Mouse (Mus musculus) CH12.LX (cell line): Measurements from ENCODE around the gene Il7r. TPM values are rescaled to one million over a fixed set of nuclear protein-coding genes. Genes with fewer than 3 reads are reported as not detected.
"Not testable (repeated sequence)": the region's sequence is repeated elsewhere in the genome, so short reads cannot be mapped to it uniquely, and the experiment has no call there.

ENCODE experiments used
- DNase-seq: peaks from one replicate; pipeline ENCODE4 v3.0.0-alpha.2; 2013; ENCODE audit errors: extremely low read depth
- H3K27ac ChIP-seq: 2 replicates; pipeline ENCODE4 v1.5.1; 2012; ENCODE audit warnings: low read depth, mild to moderate bottlenecking, control low read depth, moderate library complexity; ENCODE audit not compliant: insufficient read depth
- H3K27me3 ChIP-seq: replicated peaks from 2 replicates; pipeline ENCODE3; 2012; ENCODE audit warnings: inconsistent platforms
- H3K36me3 ChIP-seq, 2 experiments: replicated peaks in 1 of 2; 2 replicates each; pipeline versions ENCODE3 to v1.6.1; 2012; ENCODE audit warnings: inconsistent platforms in 1 of 2, low read length in 1 of 2, mild to moderate bottlenecking in 1 of 2, mixed read lengths in 1 of 2, moderate library complexity in 1 of 2; ENCODE audit not compliant: control insufficient read depth in 1 of 2, insufficient read depth in 1 of 2
- H3K4me1 ChIP-seq, 2 experiments: 2 replicates each; pipeline ENCODE4 v1.6.1; 2012; ENCODE audit warnings: inconsistent platforms in 1 of 2, moderate library complexity in 1 of 2; ENCODE audit not compliant: insufficient read depth in 2 of 2, control insufficient read depth in 1 of 2
- H3K4me2 ChIP-seq: 2 replicates; pipeline ENCODE4 v1.6.1; 2012; ENCODE audit warnings: low read depth, mild to moderate bottlenecking, control low read depth; ENCODE audit not compliant: poor library complexity, insufficient read depth, severe bottlenecking
- H3K4me3 ChIP-seq, 3 experiments: fragments of 150-350 bp in 1 of 3; sonication (generic) in 1 of 3; replicated peaks in 1 of 3; 2 replicates each; pipeline versions ENCODE3 to v1.5.1; 2011 to 2012; ENCODE audit warnings: low read depth in 2 of 3, low read length in 2 of 3, mild to moderate bottlenecking in 2 of 3, moderate library complexity in 2 of 3, control low read depth in 1 of 3, improper control_type of control experiment in 1 of 3, inconsistent platforms in 1 of 3, mixed read lengths in 1 of 3; ENCODE audit not compliant: poor library complexity in 1 of 3
- H3K79me2 ChIP-seq: replicated peaks from 2 replicates; pipeline ENCODE4 v1.6.1; 2012; ENCODE audit warnings: mild to moderate bottlenecking, moderate library complexity; ENCODE audit not compliant: control insufficient read depth, poor library complexity, insufficient read depth, severe bottlenecking; ENCODE audit errors: extremely low read depth
- H3K9ac ChIP-seq: 2 replicates; pipeline ENCODE4 v1.6.1; 2012; ENCODE audit warnings: low read depth, mild to moderate bottlenecking, control low read depth, moderate library complexity; ENCODE audit not compliant: insufficient read depth
- H3K9me3 ChIP-seq: replicated peaks from 2 replicates; pipeline ENCODE3; 2012; ENCODE audit warnings: low read length, inconsistent platforms, mixed read lengths
- BHLHE40 ChIP-seq: IDR thresholded peaks from 2 replicates; pipeline ENCODE4 v1.6.1; 2011; ENCODE audit warnings: mild to moderate bottlenecking, low read depth, low read length, improper control_type of control experiment
- CHD1 ChIP-seq: IDR thresholded peaks from 2 replicates; pipeline ENCODE4 v1.6.1; 2012; ENCODE audit warnings: low read depth, low read length, improper control_type of control experiment, inconsistent platforms
- CHD2 ChIP-seq: IDR thresholded peaks from 2 replicates; pipeline ENCODE4 v1.6.1; 2011; ENCODE audit warnings: low read length, improper control_type of control experiment
- E2F4 ChIP-seq: IDR thresholded peaks from 2 replicates; pipeline ENCODE4 v1.6.1; 2011; ENCODE audit warnings: low read depth, low read length, improper control_type of control experiment; ENCODE audit not compliant: insufficient replicate concordance
- EP300 ChIP-seq: IDR thresholded peaks from 2 replicates; pipeline ENCODE4 v1.6.1; 2011; ENCODE audit warnings: low read length, improper control_type of control experiment
- ETS1 ChIP-seq: conservative IDR thresholded peaks from 2 replicates; pipeline ENCODE4 v1.6.1; 2012; ENCODE audit warnings: low read depth, mild to moderate bottlenecking, inconsistent platforms, low read length, improper control_type of control experiment, moderate library complexity
- IRF4 ChIP-seq: IDR thresholded peaks from 2 replicates; pipeline ENCODE4 v1.6.1; 2014; ENCODE audit warnings: low read depth, mild to moderate bottlenecking, inconsistent platforms, low read length, improper control_type of control experiment
- KAT2A ChIP-seq: IDR thresholded peaks from 2 replicates; pipeline ENCODE4 v1.6.1; 2012; ENCODE audit warnings: low read length, improper control_type of control experiment, inconsistent platforms; ENCODE audit not compliant: insufficient replicate concordance
- MAZ ChIP-seq: IDR thresholded peaks from 2 replicates; pipeline ENCODE4 v1.6.1; 2012; ENCODE audit warnings: low read depth, mild to moderate bottlenecking, inconsistent platforms, low read length, improper control_type of control experiment, moderate library complexity
- MXI1 ChIP-seq: IDR thresholded peaks from 2 replicates; pipeline ENCODE4 v1.6.1; 2011; ENCODE audit warnings: mild to moderate bottlenecking, low read depth, low read length, improper control_type of control experiment
- POLR2A ChIP-seq: IDR thresholded peaks from 2 replicates; pipeline ENCODE4 v1.6.1; 2011; ENCODE audit warnings: low read depth, mild to moderate bottlenecking, improper control_type of control experiment, low read length
- RAD21 ChIP-seq: IDR thresholded peaks from 2 replicates; pipeline ENCODE4 v1.6.1; 2011; ENCODE audit warnings: low read depth, mild to moderate bottlenecking, low read length, improper control_type of control experiment, moderate library complexity
- SIN3A ChIP-seq: IDR thresholded peaks from 2 replicates; pipeline ENCODE4 v1.6.1; 2012; ENCODE audit warnings: low read length, improper control_type of control experiment, inconsistent platforms
- TBP ChIP-seq: conservative IDR thresholded peaks from 2 replicates; pipeline ENCODE4 v1.6.1; 2011; ENCODE audit warnings: low read depth, low read length, improper control_type of control experiment
- TCF12 ChIP-seq: IDR thresholded peaks from 2 replicates; pipeline ENCODE4 v1.6.1; 2014; ENCODE audit warnings: low read depth, mild to moderate bottlenecking, inconsistent platforms, low read length, improper control_type of control experiment
- USF2 ChIP-seq: conservative IDR thresholded peaks from 2 replicates; pipeline ENCODE4 v1.6.1; 2011; ENCODE audit warnings: low read depth, low read length, improper control_type of control experiment
- dilution Hi-C: fragments of 300-500 bp; cut with MboI; formaldehyde crosslinking; loops from 2 replicates; pipeline ENCODE4 v1.14.3; 2020; ENCODE audit warnings: low sequenced_read_pairs; ENCODE audit not compliant: extremely low pct_unique_long_range_greater_than_20kb, extremely low pct_ligation_motif_present
- in situ Hi-C: fragments of 300-500 bp; cut with MboI; formaldehyde crosslinking; loops from 3 replicates; pipeline ENCODE4 v1.14.3; 2019; ENCODE audit warnings: low sequenced_read_pairs, low pct_ligation_motif_present, low pct_unique_long_range_greater_than_20kb, mixed read lengths
- polyA plus RNA-seq: library from polyadenylated mRNA; unstranded; fragments of >175 nt; gene quantifications from 2 replicates; pipeline ENCODE4 v1.2.1, GENCODE M21; 2012; ENCODE audit warnings: low read depth; ENCODE audit not compliant: insufficient read length
- total RNA-seq, 2 experiments: library from RNA; depleted of rRNA; stranded (reverse); fragments of 300-350 nt in 1 of 2; fragments of >200 nt in 1 of 2; gene quantifications; 2 replicates each; pipeline ENCODE4 v1.2.3; 2012 to 2014

Il7r gene
- total and polyA plus RNA-seq, 3 experiments, result 0.13 to 0.25 (median 0.13) TPM

DNA sequence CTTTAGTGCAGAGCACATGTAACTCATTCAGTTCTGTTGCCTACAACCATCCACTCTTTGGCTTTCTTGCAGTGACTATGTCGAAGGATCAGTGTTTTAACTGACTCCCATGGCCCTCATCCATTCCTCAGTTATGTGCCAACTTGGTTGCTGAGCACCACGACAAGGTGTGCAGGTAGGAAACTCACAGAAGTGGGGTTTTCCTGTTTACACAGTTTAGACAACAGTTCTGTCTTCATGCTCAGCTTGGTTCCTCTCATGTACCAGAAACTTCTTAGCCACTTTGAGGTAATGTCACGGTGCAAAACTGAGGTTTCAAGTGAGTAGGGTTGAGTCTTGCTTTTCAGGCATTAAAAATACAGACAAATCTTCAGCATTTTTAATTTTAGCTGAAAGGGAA lies 34.2 kb upstream of the Il7r start:
- no peak overlapping the region for H3K4me3 ChIP-seq
- no peak overlapping the region for H3K4me2 ChIP-seq
- DNase-seq, result no peak
- peaks cover 10 to 38% of the 10 kb centered on the region in 2 experiments for H3K36me3 ChIP-seq
- no peaks in the 10 kb centered on the region for H3K27me3 ChIP-seq
- H3K9ac ChIP-seq, result no peak overlapping the region
- in situ Hi-C loops, result loop anchor here (25.0 kb wide), 1 partner anchor 102 kb away; no protein-coding TSS in a partner anchor
- H3K27ac ChIP-seq, result no peak overlapping the region
- H3K4me1 ChIP-seq, result peaks cover 0 to 19% of the 10 kb centered on the region in 2 experiments; a peak in 2 of 4 replicates
- no peaks in the 10 kb centered on the region for H3K9me3 ChIP-seq
- TF ChIP-seq SIN3A, result no peak
- TF ChIP-seq KAT2A, result no peak
- no peak for TF ChIP-seq ETS1
- TF ChIP-seq E2F4, result no peak
- TF ChIP-seq CHD1, result no peak
- TF ChIP-seq USF2, result no peak
- no peak for TF ChIP-seq RAD21
- TF ChIP-seq CHD2, result no peak
- TF ChIP-seq BHLHE40, result no peak
- no peak for TF ChIP-seq MAZ
- TF ChIP-seq MXI1, result no peak
- no peak for TF ChIP-seq EP300
- TF ChIP-seq TCF12, result no peak
- TF ChIP-seq IRF4, result no peak
- peaks cover 1% of the 10 kb centered on the region; the same call in 1 of the 2 replicates for H3K79me2 ChIP-seq
- dilution Hi-C loops, result no loop called here

DNA sequence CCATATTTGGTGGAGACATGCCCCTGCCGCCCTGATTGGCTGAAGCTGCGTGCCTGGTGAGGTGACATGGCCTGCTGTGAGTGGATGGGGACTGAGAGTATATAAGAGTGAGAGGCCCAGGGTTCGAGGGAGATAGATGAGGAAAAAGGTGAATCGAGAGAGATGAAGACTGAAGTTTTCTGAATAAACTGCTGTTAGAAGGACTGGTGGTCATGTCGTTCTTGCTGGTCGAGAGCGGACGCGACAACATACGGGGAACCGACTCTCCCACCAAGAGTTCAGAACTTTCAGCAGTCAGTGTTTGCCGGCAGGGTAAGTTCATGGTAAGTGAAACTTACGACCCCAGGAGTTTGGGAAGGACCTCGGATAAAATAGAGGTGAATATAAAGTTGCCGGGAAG lies 27.3 kb upstream of the Il7r start:
- dilution Hi-C loops, H3K4me2 ChIP-seq, H3K27ac ChIP-seq, H3K79me2 ChIP-seq, DNase-seq, H3K36me3 ChIP-seq, H3K27me3 ChIP-seq, H3K9ac ChIP-seq, H3K9me3 ChIP-seq: not testable (repeated sequence)
- H3K4me1 ChIP-seq, result peaks cover 0 to 27% of the 10 kb centered on the region in 2 experiments; a peak in 2 of 4 replicates
- TF ChIP-seq BHLHE40, result 0 out of 2 replicates have a peak, but pooled peaks have one; percentile 19
- peak; percentile 68 for TF ChIP-seq TBP
- TF ChIP-seq POLR2A, result peak; percentile 54
- in situ Hi-C loops, result loop anchor here (25.0 kb wide), 1 partner anchor 95 kb away; no protein-coding TSS in a partner anchor
- H3K4me3 ChIP-seq, result peak overlapping the region; percentile 43 to 47 (median 44)
